Mouse (Mus musculus) lung, postnatal 14 days (tissue): Measurements from ENCODE around the gene Hnrnpul1.
"Not testable (repeated sequence)": the region's sequence is repeated elsewhere in the genome, so short reads cannot be mapped to it uniquely, and the experiment has no call there.

Experiments used
- DNase-seq: peaks from one replicate; pipeline ENCODE4 v3.0.0; 2021

Gene Hnrnpul1

GRCm38 (mm10) chr7:25780021-25780420 lies 25.5 kb upstream of the Hnrnpul1 start:
- no peak for DNase-seq

GRCm38 (mm10) chr7:25768229-25768628 lies 13.7 kb upstream of the Hnrnpul1 start:
- no peak for DNase-seq

DNA sequence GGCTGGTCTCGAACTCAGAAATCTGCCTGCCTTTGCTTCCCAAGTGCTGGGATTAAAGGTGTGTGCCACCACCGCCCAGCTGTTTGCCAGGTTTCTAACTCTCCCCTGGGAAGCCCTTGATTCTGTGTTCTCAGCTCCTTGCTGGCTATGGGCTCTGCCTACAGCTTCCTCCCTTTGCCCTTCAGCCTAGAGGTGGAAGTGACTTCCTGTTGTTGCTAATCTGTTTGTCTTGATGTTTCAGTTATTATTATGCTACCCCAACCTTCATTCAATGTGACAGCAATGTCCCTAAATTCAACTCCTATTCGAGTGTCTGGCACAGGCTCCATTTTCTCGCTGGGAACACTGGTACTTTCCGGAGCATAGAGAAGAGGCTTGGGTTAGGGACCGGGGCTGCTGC lies 11.6 kb upstream of the Hnrnpul1 start:
- DNase-seq: no peak

- DNase-seq: no peak
Measured at GRCm38 (mm10) chr7:25764221-25764620, 9.7 kb upstream of the Hnrnpul1 start.

GRCm38 (mm10) chr7:25763678-25764077 lies 9.1 kb upstream of the Hnrnpul1 start:
- no peak for DNase-seq

GRCm38 (mm10) chr7:25761354-25761753 lies 6.8 kb upstream of the Hnrnpul1 start:
- DNase-seq: peak; percentile 51

- DNase-seq: peak; percentile 94
Measured at GRCm38 (mm10) chr7:25756011-25756410, 1.5 kb upstream of the Hnrnpul1 start.

- peak; percentile 58 for DNase-seq
Measured at GRCm38 (mm10) chr7:25755468-25755833, 894 bp upstream of the Hnrnpul1 start.

- DNase-seq: no peak
Measured at GRCm38 (mm10) chr7:25754439-25754737, 169 bp downstream of the Hnrnpul1 start.

GRCm38 (mm10) chr7:25753643-25754438 lies 716 bp downstream of the Hnrnpul1 start:
- DNase-seq: peak; percentile 25

DNA sequence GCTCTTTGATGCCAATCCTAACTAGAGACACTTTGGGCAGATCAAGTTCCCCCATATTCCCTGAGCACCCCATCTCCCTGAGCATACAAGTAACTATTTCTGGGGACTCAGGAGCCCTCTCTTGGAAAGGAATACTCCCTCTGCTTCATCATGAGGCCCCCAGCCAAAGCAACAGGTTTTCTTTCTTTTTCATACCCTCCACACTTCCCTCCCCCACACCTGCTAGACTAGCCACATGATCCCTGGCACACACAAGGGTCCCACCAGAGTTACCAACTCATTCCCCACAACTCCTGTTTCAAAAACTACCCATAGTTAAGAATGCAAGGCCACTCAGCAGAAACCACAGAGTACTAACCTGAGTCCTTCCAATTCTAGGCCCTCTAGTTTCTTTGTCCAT lies 1.5 kb downstream of the Hnrnpul1 start:
- DNase-seq: no peak

- DNase-seq: no peak
Measured at GRCm38 (mm10) chr7:25746844-25747243, 7.7 kb downstream of the Hnrnpul1 start.

DNA sequence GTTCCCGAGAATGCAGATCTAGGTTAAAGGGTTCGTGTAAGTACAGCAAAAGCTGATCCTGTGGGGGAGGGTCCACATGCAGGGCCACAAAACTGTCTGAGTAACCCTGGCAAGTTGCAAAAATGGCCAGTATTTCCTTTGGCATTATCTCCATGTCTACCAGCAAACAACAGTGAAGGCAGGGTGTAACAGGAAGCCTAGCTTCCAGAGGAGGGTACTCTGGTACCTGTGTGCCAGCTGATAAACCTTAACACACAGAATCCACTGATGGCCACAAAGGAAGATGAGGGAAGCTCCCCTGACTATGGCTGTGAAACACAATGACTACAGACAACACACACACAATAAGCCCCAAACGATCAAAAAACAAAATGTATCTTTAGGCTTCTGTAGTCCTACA lies 16.3 kb downstream of the Hnrnpul1 start:
- DNase-seq: no peak

GRCm38 (mm10) chr7:25736920-25737319 lies 17.6 kb downstream of the Hnrnpul1 start:
- DNase-seq: no peak

GRCm38 (mm10) chr7:25734991-25735390 lies 19.6 kb downstream of the Hnrnpul1 start:
- DNase-seq: no peak

DNA sequence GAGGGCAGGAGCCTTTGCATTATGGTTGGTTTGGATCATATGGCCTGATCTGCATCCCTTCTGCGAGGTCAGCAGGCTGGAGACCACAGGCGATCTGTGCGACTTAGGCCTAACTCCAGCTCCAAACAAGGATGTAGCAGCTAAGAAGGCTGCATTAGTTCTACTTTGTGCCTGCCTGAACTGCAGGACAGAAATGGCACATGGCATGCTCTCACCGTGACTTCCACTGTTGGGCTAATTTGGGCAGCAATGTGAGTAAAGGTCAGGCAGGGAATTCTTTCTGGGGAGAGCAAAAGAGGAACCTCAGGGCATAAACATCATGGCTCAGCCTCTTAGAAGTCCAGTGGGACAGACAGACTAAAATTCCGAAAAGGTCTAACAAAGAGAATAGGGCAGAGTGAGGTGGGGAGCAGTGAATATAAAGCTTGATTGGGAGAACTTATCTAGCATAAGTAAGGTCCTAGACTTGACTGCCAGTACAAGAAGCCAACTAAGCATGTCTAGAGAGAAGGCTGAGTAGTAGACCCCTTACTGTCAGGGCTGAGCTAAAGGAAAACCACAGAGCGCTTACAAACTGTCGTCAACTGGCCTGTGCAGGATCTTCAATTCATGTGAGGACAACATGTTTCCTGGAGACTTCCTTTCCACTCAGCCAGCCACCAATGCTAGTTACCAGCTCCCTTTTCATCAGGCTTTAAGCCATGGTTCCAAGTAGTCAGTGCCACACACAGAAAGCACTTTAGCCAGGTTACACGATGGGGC lies 23.1 kb downstream of the Hnrnpul1 start:
- DNase-seq: no peak

DNA sequence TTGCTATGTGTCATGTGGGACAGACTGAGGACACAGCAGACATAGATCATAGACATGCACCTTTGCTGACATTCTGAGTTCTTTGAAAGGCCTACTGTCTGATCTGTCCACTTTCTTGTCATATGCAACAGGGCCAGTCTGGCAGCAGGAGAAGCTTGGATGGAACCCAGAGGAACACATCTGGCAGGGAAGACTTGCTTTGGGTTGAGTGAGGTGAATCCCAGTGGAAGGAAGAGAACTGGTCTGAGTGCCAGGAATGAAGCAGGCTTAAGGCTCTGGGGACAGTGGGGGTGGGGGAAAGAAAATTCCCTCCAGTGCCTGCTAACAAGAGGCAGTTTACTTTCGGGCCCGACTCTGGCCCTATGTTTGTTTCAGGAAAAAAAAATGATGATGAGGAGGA lies 24.7 kb downstream of the Hnrnpul1 start:
- no peak for DNase-seq

- DNase-seq: no peak
Measured at GRCm38 (mm10) chr7:25729396-25729795, 25.2 kb downstream of the Hnrnpul1 start.

DNA sequence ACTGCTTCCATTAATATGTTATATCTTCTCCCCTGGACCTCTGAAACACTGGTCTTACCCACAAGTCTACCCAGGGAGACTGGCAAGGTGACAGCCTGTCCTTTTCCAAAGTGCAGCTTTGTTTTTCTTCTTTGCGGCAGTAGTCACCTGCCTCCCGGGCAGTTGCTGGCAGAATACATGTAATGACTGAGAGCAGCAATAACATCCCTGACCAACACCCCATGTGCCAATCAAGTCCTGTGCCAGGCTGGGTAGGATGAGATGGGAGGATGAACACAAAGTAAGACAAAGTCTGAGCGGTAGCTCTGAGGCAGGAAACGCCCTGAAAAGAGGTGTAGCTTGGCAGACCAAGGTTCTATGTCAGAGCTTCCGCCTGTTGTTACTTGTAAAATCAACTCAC lies 26.8 kb downstream of the Hnrnpul1 start:
- DNase-seq: no peak

GRCm38 (mm10) chr7:25725886-25726285 lies 28.7 kb downstream of the Hnrnpul1 start:
- DNase-seq: no peak

GRCm38 (mm10) chr7:25721776-25722175 lies 32.8 kb downstream of the Hnrnpul1 start:
- not testable (repeated sequence) for DNase-seq

- no peak for DNase-seq
Measured at GRCm38 (mm10) chr7:25720760-25721159, 33.8 kb downstream of the Hnrnpul1 start.

DNA sequence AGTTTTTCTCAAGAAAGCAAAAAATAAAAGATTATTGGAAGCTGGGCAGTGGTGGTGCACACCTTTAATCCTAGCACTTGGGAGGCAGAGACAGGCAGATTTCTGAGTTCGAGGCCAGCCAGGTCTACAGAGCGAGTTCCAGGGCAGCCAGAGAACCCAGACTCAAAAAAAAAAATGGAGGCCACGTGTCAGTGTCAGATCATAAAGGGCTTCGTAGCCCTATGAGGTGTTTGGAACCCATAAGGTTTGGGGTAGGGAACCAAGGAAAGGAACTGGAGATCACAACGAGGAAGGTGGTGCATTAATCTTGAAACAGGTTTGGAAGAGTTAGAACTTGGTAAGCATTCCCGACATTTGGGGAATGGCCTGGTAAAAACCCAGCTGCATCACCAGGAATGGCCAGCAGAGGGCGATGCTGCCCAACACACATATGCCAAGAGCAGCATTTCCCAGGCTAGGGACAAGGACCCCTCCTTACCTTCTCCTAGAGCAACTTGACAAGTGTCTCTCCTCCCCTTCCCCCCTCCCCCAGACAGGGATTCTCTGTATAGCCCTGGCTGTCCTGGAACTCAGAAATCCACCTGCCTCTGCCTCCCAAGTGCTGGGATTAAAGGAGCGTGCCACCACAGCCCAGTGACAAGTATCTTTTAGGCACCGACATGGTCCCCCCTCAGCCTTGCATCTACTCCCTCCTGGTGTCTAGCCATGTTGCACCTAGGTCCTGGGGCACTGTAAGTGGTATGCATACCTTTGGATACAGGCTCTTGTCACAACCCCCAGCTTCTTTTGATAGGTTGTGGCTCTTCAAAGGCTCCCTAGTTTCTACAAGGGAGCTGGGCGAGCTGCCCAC lies 34.6 kb downstream of the Hnrnpul1 start:
- DNase-seq: peak; percentile 78
